Mouse (Mus musculus) myocyte (in vitro differentiated cells): ENCODE measurements around the gene Arhgap6.

ENCODE experiments used
- MAX ChIP-seq: IDR thresholded peaks from one replicate; pipeline ENCODE4 v1.6.1; 2011; ENCODE audit warnings: low read depth, mild to moderate bottlenecking, control low read depth
- POLR2A ChIP-seq: IDR thresholded peaks from one replicate; pipeline ENCODE4 v1.6.1; 2011; ENCODE audit warnings: low read depth, mild to moderate bottlenecking, control low read depth, moderate library complexity; ENCODE audit not compliant: insufficient read length
- USF1 ChIP-seq: IDR thresholded peaks from one replicate; pipeline ENCODE4 v1.6.1; 2011; ENCODE audit warnings: low read depth, mild to moderate bottlenecking, control low read depth, moderate library complexity

DNA sequence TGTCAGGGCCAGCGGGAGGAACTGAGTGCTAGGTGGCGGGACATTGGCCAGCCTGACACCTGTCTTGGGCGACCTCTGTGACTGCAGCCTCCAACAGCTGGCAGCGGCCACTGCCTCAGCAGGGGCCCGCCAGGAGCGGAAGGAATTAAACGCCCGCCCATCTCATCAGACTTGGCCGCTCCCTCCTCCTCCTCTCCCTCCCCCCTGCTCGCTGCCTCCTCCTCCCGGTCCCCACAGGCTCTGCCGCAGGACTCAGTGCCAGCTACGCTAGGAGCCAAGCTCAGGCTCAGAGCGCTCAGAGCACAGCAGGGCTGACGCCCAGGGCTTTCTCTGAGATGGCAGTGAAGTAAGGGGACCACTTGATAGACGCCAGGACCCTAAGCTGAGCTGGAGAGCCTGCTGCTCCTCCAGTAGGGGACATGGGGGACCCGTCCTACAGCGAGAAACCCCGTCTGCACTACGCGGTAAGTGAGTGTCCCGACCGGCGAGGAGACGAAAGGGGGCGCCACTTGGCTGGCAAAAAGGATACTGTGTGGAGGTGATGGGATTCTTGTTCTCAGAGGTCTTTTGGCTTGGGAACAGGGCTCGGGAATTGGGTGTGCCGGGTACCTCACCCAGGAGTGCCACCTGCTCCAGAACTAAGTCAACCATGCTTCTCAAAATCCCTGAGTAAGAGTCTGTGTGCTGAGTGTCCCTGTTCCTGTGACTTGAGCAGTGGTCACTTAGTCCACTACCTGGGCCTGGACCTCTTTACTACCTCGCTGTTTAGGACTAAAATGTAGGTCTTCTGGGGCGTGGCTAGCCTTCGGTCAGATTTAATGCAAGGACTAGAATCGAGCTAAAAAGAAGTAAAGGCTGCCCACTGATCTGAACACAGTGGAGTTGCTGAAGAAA, 241.8 kb downstream of the Arhgap6 start:
- no peak for TF ChIP-seq POLR2A
- no peak for TF ChIP-seq MAX
- no peak for TF ChIP-seq USF1
